Mouse (Mus musculus): ENCODE measurements around the gene Ankfn1. TPM values are rescaled to one million over a fixed set of nuclear protein-coding genes. Genes with fewer than 3 reads are reported as not detected.

Ankfn1 gene
- polyA plus RNA-seq, 1 experiment: 2.5 TPM

DNA sequence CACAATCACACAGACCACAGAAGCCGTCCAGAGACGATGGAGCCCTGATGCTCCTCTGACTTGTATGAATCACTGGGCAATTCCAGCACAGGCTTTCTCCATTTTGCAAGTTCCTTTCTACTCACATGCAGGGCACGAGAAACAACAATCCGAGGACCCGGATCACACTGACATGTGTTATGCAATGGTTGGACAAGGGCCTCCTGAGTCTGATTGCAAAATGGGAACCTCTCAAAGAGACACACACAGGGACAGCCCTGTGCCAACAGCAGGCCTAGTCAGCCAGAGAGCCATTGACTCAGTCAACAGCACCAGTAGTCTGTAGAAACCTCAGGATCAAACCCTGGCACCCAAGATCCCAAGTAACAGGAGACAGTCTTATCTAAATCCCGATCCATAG lies 318.0 kb downstream of the Ankfn1 start:
- no peak overlapping the region for H3K4me3 ChIP-seq (replicated peaks; ENCODE audit: extremely low read depth, low read depth, low read length)
- no peak for TF ChIP-seq POLR2A (IDR thresholded peaks at IDR 0.05; ENCODE audit: borderline replicate concordance, extremely low read depth, low read depth, low read length)
- no peak for TF ChIP-seq CTCF (IDR thresholded peaks at IDR 0.05; ENCODE audit: insufficient read depth, low read length)
- DNase-seq: peak; percentile 8
- no peaks in the 10 kb centered on the region for H3K4me1 ChIP-seq (ENCODE audit: control insufficient read depth, insufficient read depth, low read length)
- 67% methylated on average over 6 of the region's 6 CpGs for WGBS

DNA sequence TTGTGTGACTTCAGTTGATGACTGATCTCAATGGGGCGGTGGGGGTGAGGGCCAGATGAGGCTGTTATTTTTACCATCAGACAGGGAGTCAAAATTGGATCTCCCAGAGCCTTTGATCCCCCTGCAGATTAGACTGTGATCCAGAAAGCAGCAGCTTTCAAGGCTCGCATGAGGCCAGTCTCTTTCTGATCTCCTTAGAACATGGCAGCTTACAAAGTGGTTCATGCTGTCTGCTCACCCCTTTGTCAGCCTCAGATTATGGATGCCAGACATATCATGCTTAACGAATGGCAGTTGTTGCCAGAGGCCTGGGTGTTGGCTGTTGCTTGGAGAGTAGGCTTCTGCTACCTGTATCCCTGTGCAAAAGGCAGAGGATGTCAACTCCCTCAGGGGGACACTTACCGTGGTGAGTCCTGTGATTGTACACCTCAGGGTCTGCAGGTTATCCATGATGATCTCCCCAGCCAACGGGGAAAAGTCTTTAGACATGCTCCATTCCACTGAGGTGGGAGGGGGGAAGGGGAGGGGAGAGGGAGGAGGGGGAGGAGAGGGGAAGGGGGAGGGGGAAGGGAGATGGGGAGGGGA lies 321.7 kb downstream of the Ankfn1 start:
- no peak for DNase-seq
- no peak overlapping the region for H3K4me3 ChIP-seq (replicated peaks; ENCODE audit: extremely low read depth, low read depth, low read length)
- TF ChIP-seq POLR2A (IDR thresholded peaks at IDR 0.05; ENCODE audit: borderline replicate concordance, extremely low read depth, low read depth, low read length): no peak
- TF ChIP-seq CTCF (IDR thresholded peaks at IDR 0.05; ENCODE audit: insufficient read depth, low read length): no peak
- WGBS: 43% methylated on average over 5 of the region's 5 CpGs
- no peaks in the 10 kb centered on the region for H3K4me1 ChIP-seq (ENCODE audit: control insufficient read depth, insufficient read depth, low read length)

DNA sequence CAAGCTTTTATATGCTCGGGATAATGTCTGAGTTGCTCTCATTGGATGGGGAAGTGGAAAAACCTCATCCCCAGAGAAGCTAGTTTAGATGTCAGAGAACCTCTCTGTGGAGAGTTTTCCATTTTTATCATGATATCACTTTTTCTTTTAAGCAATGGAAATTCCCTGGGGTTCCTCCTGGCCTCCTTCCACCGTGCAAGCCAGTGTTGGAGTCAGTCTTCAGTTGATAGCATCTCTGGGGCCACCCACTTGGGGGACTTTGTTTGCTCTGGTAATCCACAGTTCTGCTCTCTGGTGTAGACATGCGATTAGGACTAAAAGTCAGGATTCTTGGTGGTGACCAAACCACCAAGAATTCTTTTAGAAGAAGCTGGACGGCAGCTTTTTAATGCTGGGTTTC lies 322.8 kb downstream of the Ankfn1 start:
- TF ChIP-seq POLR2A (IDR thresholded peaks at IDR 0.05; ENCODE audit: borderline replicate concordance, extremely low read depth, low read depth, low read length): no peak
- H3K4me1 ChIP-seq (ENCODE audit: control insufficient read depth, insufficient read depth, low read length): no peaks in the 10 kb centered on the region
- H3K4me3 ChIP-seq (replicated peaks; ENCODE audit: extremely low read depth, low read depth, low read length): no peak overlapping the region
- WGBS: 49% methylated on average over 4 of the region's 4 CpGs
- DNase-seq: no peak

DNA sequence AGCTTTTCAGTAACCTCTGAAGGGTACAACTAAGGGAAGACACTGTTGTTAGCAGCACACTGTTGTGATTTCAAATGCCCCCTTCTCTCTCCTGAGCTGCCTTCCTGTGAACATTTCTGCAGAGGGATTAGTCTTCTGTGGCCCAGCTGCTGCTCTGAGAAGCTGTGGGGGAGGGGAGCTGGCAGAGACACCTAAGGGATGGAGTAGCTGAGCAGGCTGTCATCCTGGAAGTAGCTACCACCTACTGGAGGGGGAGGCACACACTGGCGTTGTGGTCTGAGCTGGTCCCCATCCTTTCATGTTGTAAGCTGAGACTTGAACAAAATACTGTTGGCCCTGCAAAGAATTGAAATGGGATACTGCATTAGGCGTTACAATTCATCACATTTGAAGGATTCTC lies 324.6 kb downstream of the Ankfn1 start:
- TF ChIP-seq POLR2A (IDR thresholded peaks at IDR 0.05; ENCODE audit: borderline replicate concordance, extremely low read depth, low read depth, low read length) (no peak), CTCF (IDR thresholded peaks at IDR 0.05; ENCODE audit: insufficient read depth, low read length) (no peak)
- Histone ChIP-seq H3K4me3 (replicated peaks; ENCODE audit: extremely low read depth, low read depth, low read length) (no peak overlapping the region), H3K4me1 (ENCODE audit: control insufficient read depth, insufficient read depth, low read length) (no peaks in the 10 kb centered on the region)
- 28% methylated on average over 2 of the region's 2 CpGs for WGBS
- DNase-seq: no peak

DNA sequence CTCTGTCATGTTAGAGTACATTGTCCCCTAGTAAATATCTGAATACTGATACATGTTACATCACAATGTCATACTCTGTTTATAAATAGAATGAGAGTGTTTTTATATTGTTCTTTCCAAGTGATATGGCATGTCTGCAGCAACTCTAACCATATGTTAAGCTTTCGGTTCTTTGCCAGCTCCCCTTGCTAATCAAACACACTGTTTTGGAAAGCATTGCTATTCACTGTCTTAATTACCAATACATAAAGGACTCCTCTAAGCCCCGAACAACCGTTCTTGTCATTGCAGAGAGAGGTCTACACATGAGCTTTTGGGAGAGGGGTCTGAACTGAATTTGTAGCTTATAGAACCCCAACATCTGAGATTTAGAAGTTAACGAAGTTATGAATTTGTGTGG lies 327.0 kb downstream of the Ankfn1 start:
- WGBS: 87% methylated on average over 4 of the region's 4 CpGs
- H3K4me3 ChIP-seq (replicated peaks; ENCODE audit: extremely low read depth, low read depth, low read length): no peak overlapping the region
- no peaks in the 10 kb centered on the region for H3K4me1 ChIP-seq (ENCODE audit: control insufficient read depth, insufficient read depth, low read length)
- TF ChIP-seq POLR2A (IDR thresholded peaks at IDR 0.05; ENCODE audit: borderline replicate concordance, extremely low read depth, low read depth, low read length) (no peak), CTCF (IDR thresholded peaks at IDR 0.05; ENCODE audit: insufficient read depth, low read length) (no peak)
- DNase-seq: no peak

DNA sequence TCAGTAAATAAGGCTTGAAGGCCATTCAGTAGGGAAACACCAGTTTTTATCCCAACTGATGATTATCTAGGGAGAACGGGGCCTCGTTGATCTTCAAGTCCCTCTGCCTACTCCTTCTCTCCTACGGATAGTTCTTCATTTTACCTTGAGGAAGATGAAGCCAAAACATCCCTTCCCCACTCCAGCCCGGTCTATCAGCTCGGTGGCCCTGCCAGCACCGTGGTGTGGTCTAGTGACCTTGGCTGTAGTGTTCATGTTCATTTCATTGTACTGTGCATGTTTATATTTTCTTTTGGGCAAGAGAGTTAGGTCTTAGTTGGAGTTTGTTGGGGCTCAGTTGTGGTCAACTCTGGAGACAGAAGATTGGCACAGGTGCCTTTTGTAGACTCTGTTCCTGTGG lies 328.5 kb downstream of the Ankfn1 start:
- WGBS: 80% methylated on average over 6 of the region's 6 CpGs
- DNase-seq: no peak
- no peaks in the 10 kb centered on the region for H3K4me1 ChIP-seq (ENCODE audit: control insufficient read depth, insufficient read depth, low read length)
- H3K4me3 ChIP-seq (replicated peaks; ENCODE audit: extremely low read depth, low read depth, low read length): no peak overlapping the region
- no peak for TF ChIP-seq POLR2A (IDR thresholded peaks at IDR 0.05; ENCODE audit: borderline replicate concordance, extremely low read depth, low read depth, low read length)
- TF ChIP-seq CTCF (IDR thresholded peaks at IDR 0.05; ENCODE audit: insufficient read depth, low read length): no peak

DNA sequence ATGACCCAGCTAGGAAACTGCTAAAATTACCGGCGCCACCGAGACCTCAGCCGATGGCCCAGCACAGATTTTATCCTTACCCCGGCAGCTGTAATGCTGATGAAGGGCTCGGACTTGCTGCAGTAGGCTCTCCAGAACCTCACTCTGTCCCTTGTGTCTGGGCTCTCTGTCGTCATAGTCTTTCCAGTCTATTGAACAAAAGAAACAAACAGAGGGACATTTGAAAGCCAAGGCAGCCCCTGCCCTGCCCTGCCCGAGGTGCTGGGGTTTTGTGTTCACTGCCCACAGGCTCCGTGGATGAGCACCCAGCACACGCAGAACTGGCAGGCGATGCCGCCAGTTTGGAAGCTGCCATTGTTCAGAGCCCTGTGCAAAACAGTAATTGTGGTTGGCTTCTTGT lies 330.0 kb downstream of the Ankfn1 start:
- 77% methylated on average over 12 of the region's 12 CpGs for WGBS
- no peak for TF ChIP-seq CTCF (IDR thresholded peaks at IDR 0.05; ENCODE audit: insufficient read depth, low read length)
- no peak for TF ChIP-seq POLR2A (IDR thresholded peaks at IDR 0.05; ENCODE audit: borderline replicate concordance, extremely low read depth, low read depth, low read length)

DNA sequence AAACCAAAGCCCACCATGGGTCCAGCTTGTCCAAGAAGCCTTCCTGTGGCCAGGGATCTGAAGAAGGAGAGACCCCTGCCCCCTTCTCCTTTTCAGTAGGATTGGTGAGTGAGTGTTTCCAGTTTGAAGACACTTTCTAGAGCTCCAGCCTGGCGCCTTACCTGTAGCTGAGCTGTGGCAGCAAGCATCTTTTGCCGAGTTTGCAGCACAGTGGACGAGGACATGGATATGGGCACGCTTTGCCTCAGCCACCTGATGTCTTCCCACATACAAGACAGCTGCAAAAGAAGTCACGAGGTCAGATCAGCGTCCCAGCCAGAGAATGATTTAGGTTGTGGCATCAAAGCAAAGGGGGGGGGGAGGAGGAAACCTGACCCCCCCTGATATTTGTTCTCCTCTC lies 336.9 kb downstream of the Ankfn1 start:
- 78% methylated on average over 6 of the region's 6 CpGs for WGBS
- H3K4me1 ChIP-seq (ENCODE audit: control insufficient read depth, insufficient read depth, low read length): no peaks in the 10 kb centered on the region
- TF ChIP-seq CTCF (IDR thresholded peaks at IDR 0.05; ENCODE audit: insufficient read depth, low read length) (no peak), POLR2A (IDR thresholded peaks at IDR 0.05; ENCODE audit: borderline replicate concordance, extremely low read depth, low read depth, low read length) (no peak)
- DNase-seq: no peak
- no peak overlapping the region for H3K4me3 ChIP-seq (replicated peaks; ENCODE audit: extremely low read depth, low read depth, low read length)

More for the DNA sequence above, 330.0 kb downstream of the Ankfn1 start:
- Histone ChIP-seq H3K4me1 (ENCODE audit: control insufficient read depth, insufficient read depth, low read length) (no peaks in the 10 kb centered on the region), H3K4me3 (replicated peaks; ENCODE audit: extremely low read depth, low read depth, low read length) (no peak overlapping the region)
- DNase-seq: no peak

DNA sequence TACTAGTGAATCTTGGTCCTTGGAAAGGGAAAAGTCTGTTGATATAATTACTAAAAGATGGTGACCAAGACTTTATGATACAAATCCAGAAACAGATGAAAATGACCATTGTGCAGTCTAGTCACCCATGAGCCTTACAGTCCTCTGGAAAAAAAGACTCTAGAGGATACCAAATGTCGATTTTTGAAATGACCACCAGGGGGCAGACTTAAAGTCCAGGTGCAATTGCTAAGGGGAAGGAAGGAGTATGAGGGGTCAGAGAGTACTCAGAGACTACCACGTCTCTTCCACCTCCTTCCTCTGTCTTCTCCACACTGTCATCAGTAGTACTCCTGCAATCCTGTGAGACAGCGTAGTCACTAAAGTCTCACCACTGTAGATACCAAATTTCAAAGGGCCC lies 353.1 kb downstream of the Ankfn1 start:
- no peak overlapping the region for H3K4me3 ChIP-seq (replicated peaks; ENCODE audit: extremely low read depth, low read depth, low read length)
- H3K4me1 ChIP-seq (ENCODE audit: control insufficient read depth, insufficient read depth, low read length): no peaks in the 10 kb centered on the region; the same call in 1 of the 2 replicates
- no peak for TF ChIP-seq POLR2A (IDR thresholded peaks at IDR 0.05; ENCODE audit: borderline replicate concordance, extremely low read depth, low read depth, low read length)
- WGBS: 46% methylated on average over 3 of the region's 3 CpGs
- DNase-seq: peak; percentile 4

DNA sequence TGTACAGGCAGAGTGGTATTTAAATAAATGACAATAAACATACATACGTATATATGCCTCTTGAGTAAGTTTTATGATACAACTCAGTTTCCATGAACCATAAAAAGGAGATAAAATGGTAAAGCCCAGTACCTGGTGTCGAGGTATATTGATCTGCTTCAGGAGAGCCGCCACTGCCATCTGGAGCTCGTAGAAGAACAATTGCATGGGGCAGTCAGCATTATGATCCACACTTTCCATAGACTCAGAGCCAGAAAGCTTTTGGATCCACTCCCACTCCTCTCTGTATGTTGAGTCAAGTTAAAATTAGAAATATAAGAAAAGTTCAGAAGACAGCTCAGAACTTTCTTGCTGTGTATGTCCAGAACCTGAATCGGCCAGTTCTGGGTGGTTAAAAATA lies 354.8 kb downstream of the Ankfn1 start:
- DNase-seq: no peak
- WGBS: 82% methylated on average over 5 of the region's 5 CpGs
- H3K4me3 ChIP-seq (replicated peaks; ENCODE audit: extremely low read depth, low read depth, low read length): no peak overlapping the region
- no peaks in the 10 kb centered on the region; the same call in 1 of the 2 replicates for H3K4me1 ChIP-seq (ENCODE audit: control insufficient read depth, insufficient read depth, low read length)
- TF ChIP-seq CTCF (IDR thresholded peaks at IDR 0.05; ENCODE audit: insufficient read depth, low read length) (no peak), POLR2A (IDR thresholded peaks at IDR 0.05; ENCODE audit: borderline replicate concordance, extremely low read depth, low read depth, low read length) (no peak)
